Mouse (Mus musculus): Measurements from ENCODE around the gene Kmo.

- TF ChIP-seq CTCF (conservative IDR thresholded peaks at IDR 0.05; ENCODE audit: insufficient read depth, insufficient read length, low read depth, low read length) (no peak), POLR2A (IDR thresholded peaks at IDR 0.05; ENCODE audit: low read depth, low read length) (no peak)
Measured at GRCm38 (mm10) chr1:175623656-175624055, 3.5 kb downstream of the Kmo start.
